Mouse (Mus musculus) CH12.LX (cell line): Measurements from ENCODE around the gene Rpl11. TPM values are rescaled to one million over a fixed set of nuclear protein-coding genes. Genes with fewer than 3 reads are reported as not detected.

Experiments
- DNase-seq: peaks from one replicate; pipeline ENCODE4 v3.0.0-alpha.2; 2013; ENCODE audit errors: extremely low read depth
- H3K27ac ChIP-seq: 2 replicates; pipeline ENCODE4 v1.5.1; 2012; ENCODE audit warnings: low read depth, mild to moderate bottlenecking, control low read depth, moderate library complexity; ENCODE audit not compliant: insufficient read depth
- H3K27me3 ChIP-seq: replicated peaks from 2 replicates; pipeline ENCODE3; 2012; ENCODE audit warnings: inconsistent platforms
- H3K36me3 ChIP-seq, 2 experiments: replicated peaks in 1 of 2; 2 replicates each; pipeline versions ENCODE3 to v1.6.1; 2012; ENCODE audit warnings: inconsistent platforms in 1 of 2, low read length in 1 of 2, mild to moderate bottlenecking in 1 of 2, mixed read lengths in 1 of 2, moderate library complexity in 1 of 2; ENCODE audit not compliant: control insufficient read depth in 1 of 2, insufficient read depth in 1 of 2
- H3K4me1 ChIP-seq, 2 experiments: 2 replicates each; pipeline ENCODE4 v1.6.1; 2012; ENCODE audit warnings: inconsistent platforms in 1 of 2, moderate library complexity in 1 of 2; ENCODE audit not compliant: insufficient read depth in 2 of 2, control insufficient read depth in 1 of 2
- H3K4me2 ChIP-seq: 2 replicates; pipeline ENCODE4 v1.6.1; 2012; ENCODE audit warnings: low read depth, mild to moderate bottlenecking, control low read depth; ENCODE audit not compliant: poor library complexity, insufficient read depth, severe bottlenecking
- H3K4me3 ChIP-seq, 3 experiments: fragments of 150-350 bp in 1 of 3; sonication (generic) in 1 of 3; replicated peaks in 1 of 3; 2 replicates each; pipeline versions ENCODE3 to v1.5.1; 2011 to 2012; ENCODE audit warnings: low read depth in 2 of 3, low read length in 2 of 3, mild to moderate bottlenecking in 2 of 3, moderate library complexity in 2 of 3, control low read depth in 1 of 3, improper control_type of control experiment in 1 of 3, inconsistent platforms in 1 of 3, mixed read lengths in 1 of 3; ENCODE audit not compliant: poor library complexity in 1 of 3
- H3K79me2 ChIP-seq: replicated peaks from 2 replicates; pipeline ENCODE4 v1.6.1; 2012; ENCODE audit warnings: mild to moderate bottlenecking, moderate library complexity; ENCODE audit not compliant: control insufficient read depth, poor library complexity, insufficient read depth, severe bottlenecking; ENCODE audit errors: extremely low read depth
- H3K9ac ChIP-seq: 2 replicates; pipeline ENCODE4 v1.6.1; 2012; ENCODE audit warnings: low read depth, mild to moderate bottlenecking, control low read depth, moderate library complexity; ENCODE audit not compliant: insufficient read depth
- H3K9me3 ChIP-seq: replicated peaks from 2 replicates; pipeline ENCODE3; 2012; ENCODE audit warnings: low read length, inconsistent platforms, mixed read lengths
- BHLHE40 ChIP-seq: IDR thresholded peaks from 2 replicates; pipeline ENCODE4 v1.6.1; 2011; ENCODE audit warnings: mild to moderate bottlenecking, low read depth, low read length, improper control_type of control experiment
- E2F4 ChIP-seq: IDR thresholded peaks from 2 replicates; pipeline ENCODE4 v1.6.1; 2011; ENCODE audit warnings: low read depth, low read length, improper control_type of control experiment; ENCODE audit not compliant: insufficient replicate concordance
- EP300 ChIP-seq: IDR thresholded peaks from 2 replicates; pipeline ENCODE4 v1.6.1; 2011; ENCODE audit warnings: low read length, improper control_type of control experiment
- IRF4 ChIP-seq: IDR thresholded peaks from 2 replicates; pipeline ENCODE4 v1.6.1; 2014; ENCODE audit warnings: low read depth, mild to moderate bottlenecking, inconsistent platforms, low read length, improper control_type of control experiment
- KAT2A ChIP-seq: IDR thresholded peaks from 2 replicates; pipeline ENCODE4 v1.6.1; 2012; ENCODE audit warnings: low read length, improper control_type of control experiment, inconsistent platforms; ENCODE audit not compliant: insufficient replicate concordance
- MAX ChIP-seq: IDR thresholded peaks from 2 replicates; pipeline ENCODE4 v1.6.1; 2011; ENCODE audit warnings: low read length, improper control_type of control experiment
- MAZ ChIP-seq: IDR thresholded peaks from 2 replicates; pipeline ENCODE4 v1.6.1; 2012; ENCODE audit warnings: low read depth, mild to moderate bottlenecking, inconsistent platforms, low read length, improper control_type of control experiment, moderate library complexity
- NRF1 ChIP-seq: IDR thresholded peaks from 2 replicates; pipeline ENCODE4 v1.6.1; 2014; ENCODE audit warnings: low read depth, mild to moderate bottlenecking, inconsistent platforms, low read length, improper control_type of control experiment, moderate library complexity
- PAX5 ChIP-seq: IDR thresholded peaks from 2 replicates; pipeline ENCODE4 v1.6.1; 2012; ENCODE audit warnings: low read length, inconsistent platforms, mixed read lengths
- TBP ChIP-seq: conservative IDR thresholded peaks from 2 replicates; pipeline ENCODE4 v1.6.1; 2011; ENCODE audit warnings: low read depth, low read length, improper control_type of control experiment
- UBTF ChIP-seq: IDR thresholded peaks from 2 replicates; pipeline ENCODE4 v1.6.1; 2012; ENCODE audit warnings: low read depth, mild to moderate bottlenecking, inconsistent platforms, low read length, improper control_type of control experiment, moderate library complexity
- ZMIZ1 ChIP-seq: IDR thresholded peaks from 2 replicates; pipeline ENCODE4 v1.6.1; 2012; ENCODE audit warnings: low read depth, mild to moderate bottlenecking, inconsistent platforms, low read length, improper control_type of control experiment
- dilution Hi-C: fragments of 300-500 bp; cut with MboI; formaldehyde crosslinking; loops from 2 replicates; pipeline ENCODE4 v1.14.3; 2020; ENCODE audit warnings: low sequenced_read_pairs; ENCODE audit not compliant: extremely low pct_unique_long_range_greater_than_20kb, extremely low pct_ligation_motif_present
- in situ Hi-C: fragments of 300-500 bp; cut with MboI; formaldehyde crosslinking; loops from 3 replicates; pipeline ENCODE4 v1.14.3; 2019; ENCODE audit warnings: low sequenced_read_pairs, low pct_ligation_motif_present, low pct_unique_long_range_greater_than_20kb, mixed read lengths
- polyA plus RNA-seq: library from polyadenylated mRNA; unstranded; fragments of >175 nt; gene quantifications from 2 replicates; pipeline ENCODE4 v1.2.1, GENCODE M21; 2012; ENCODE audit warnings: low read depth; ENCODE audit not compliant: insufficient read length
- total RNA-seq, 2 experiments: library from RNA; depleted of rRNA; stranded (reverse); fragments of 300-350 nt in 1 of 2; fragments of >200 nt in 1 of 2; gene quantifications; 2 replicates each; pipeline ENCODE4 v1.2.3; 2012 to 2014

Gene Rpl11
- total and polyA plus RNA-seq, 3 experiments = 1,170 to 2,513 (median 1,661) TPM

DNA sequence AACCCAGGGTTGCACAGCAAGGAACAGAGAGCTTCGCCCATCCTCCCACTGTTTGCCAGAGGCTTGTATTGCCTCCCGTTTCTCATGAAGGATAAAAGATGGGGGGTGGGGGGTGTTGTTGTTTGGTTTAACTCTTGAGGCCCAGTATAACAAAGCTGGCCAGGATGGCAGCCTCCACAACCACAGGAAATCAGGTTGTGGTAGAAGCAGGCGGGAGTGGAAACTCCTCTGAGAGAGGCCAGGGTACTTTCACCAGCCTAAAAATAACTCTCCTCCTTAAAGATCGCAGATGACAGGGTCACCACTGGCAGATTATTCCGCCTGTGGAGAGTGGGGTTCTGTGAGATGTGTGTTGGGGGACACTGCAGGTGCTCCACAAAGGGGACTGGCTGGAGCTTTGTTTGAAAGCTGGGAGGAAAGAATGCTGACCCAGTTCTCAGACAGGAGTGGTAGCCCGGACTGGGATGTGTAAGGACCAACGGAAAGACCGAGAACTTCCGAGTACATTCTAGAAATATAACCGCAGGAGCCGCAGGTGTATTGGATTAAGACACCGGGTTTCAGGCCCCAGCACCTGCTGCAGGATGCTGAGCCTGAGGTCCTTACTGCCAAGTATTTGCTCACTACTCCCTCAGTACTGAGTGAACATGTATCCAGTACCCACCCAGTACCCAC, 47.3 kb upstream of the Rpl11 start (continued):
- peak; percentile 80 for TF ChIP-seq BHLHE40
- no peak for TF ChIP-seq UBTF
- TF ChIP-seq MAZ = peak; percentile 88
- no peak for TF ChIP-seq E2F4
- TF ChIP-seq IRF4 = peak; percentile 79
- peak; percentile 77 for TF ChIP-seq EP300
- TF ChIP-seq, all 38 proteins: peak for 13

GRCm38 (mm10) chr4:136098446-136098845, 45.2 kb upstream of the Rpl11 start:
- peaks cover 17% of the 10 kb centered on the region for H3K27me3 ChIP-seq
- no peak for TF ChIP-seq NRF1
- TF ChIP-seq MAZ = no peak
- no peak for TF ChIP-seq MAX
- no peak for TF ChIP-seq PAX5
- TF ChIP-seq TBP = no peak
- TF ChIP-seq, all 38 proteins: peak for 0
- dilution Hi-C loops = no loop called here
- peaks cover 20 to 48% of the 10 kb centered on the region in 2 experiments for H3K4me1 ChIP-seq
- no peaks in the 10 kb centered on the region for H3K9me3 ChIP-seq
- H3K4me2 ChIP-seq = no peak overlapping the region
- no peak overlapping the region for H3K27ac ChIP-seq
- no peaks in the 10 kb centered on the region for H3K36me3 ChIP-seq
- no peak for DNase-seq
- in situ Hi-C loops = no loop called here
- no peak overlapping the region for H3K9ac ChIP-seq
- no peak overlapping the region for H3K4me3 ChIP-seq
- H3K79me2 ChIP-seq = no peaks in the 10 kb centered on the region

GRCm38 (mm10) chr4:136096446-136097113, 43.4 kb upstream of the Rpl11 start:
- in situ Hi-C loops = no loop called here
- DNase-seq = no peak

More at GRCm38 (mm10) chr4:136096446-136097113, 43.4 kb upstream of the Rpl11 start:
- H3K4me2 ChIP-seq = no peak overlapping the region
- H3K9me3 ChIP-seq = peaks cover 7% of the 10 kb centered on the region
- peaks cover 20 to 48% of the 10 kb centered on the region in 2 experiments for H3K4me1 ChIP-seq
- dilution Hi-C loops = no loop called here
- no peak overlapping the region for H3K9ac ChIP-seq
- TF ChIP-seq ZMIZ1 (no peak), KAT2A (no peak)
- no peak overlapping the region for H3K4me3 ChIP-seq
- H3K79me2 ChIP-seq = no peaks in the 10 kb centered on the region
- peaks cover 11% of the 10 kb centered on the region for H3K27me3 ChIP-seq
- H3K36me3 ChIP-seq = no peaks in the 10 kb centered on the region
- H3K27ac ChIP-seq = no peak overlapping the region
